Mouse (Mus musculus) gastrocnemius, adult 2 months (tissue): ENCODE results near the gene Tjp1. TPM values are rescaled to one million over a fixed set of nuclear protein-coding genes. Genes with fewer than 3 reads are reported as not detected.

Experiments
- DNase-seq: peaks from one replicate; pipeline ENCODE4 v3.0.0; 2022
- H3K27ac ChIP-seq: fragments of 200-600 bp; 2 replicates; pipeline ENCODE4 v1.8.1; 2022; ENCODE audit warnings: mild to moderate bottlenecking
- H3K4me3 ChIP-seq: fragments of 200-600 bp; 2 replicates; pipeline ENCODE4 v1.8.1; 2022; ENCODE audit warnings: mild to moderate bottlenecking, moderate library complexity
- CTCF ChIP-seq: fragments of 200-600 bp; IDR thresholded peaks from 2 replicates; pipeline ENCODE4 v1.8.1; 2022; ENCODE audit warnings: antibody characterized with exemption, mild to moderate bottlenecking, moderate library complexity
- intact Hi-C: fragments of 180-260 bp; cut with DNase I; formaldehyde crosslinking; loops from one replicate; pipeline ENCODE4 v1.15.1; 2025
- total RNA-seq, 2 experiments: library from RNA; stranded (reverse); gene quantifications; 2 replicates each; pipeline ENCODE4 v1.2.3; 2021

Gene Tjp1
- total RNA-seq, 2 experiments from 2014 or later, result 21.1 to 23.8 TPM

DNA sequence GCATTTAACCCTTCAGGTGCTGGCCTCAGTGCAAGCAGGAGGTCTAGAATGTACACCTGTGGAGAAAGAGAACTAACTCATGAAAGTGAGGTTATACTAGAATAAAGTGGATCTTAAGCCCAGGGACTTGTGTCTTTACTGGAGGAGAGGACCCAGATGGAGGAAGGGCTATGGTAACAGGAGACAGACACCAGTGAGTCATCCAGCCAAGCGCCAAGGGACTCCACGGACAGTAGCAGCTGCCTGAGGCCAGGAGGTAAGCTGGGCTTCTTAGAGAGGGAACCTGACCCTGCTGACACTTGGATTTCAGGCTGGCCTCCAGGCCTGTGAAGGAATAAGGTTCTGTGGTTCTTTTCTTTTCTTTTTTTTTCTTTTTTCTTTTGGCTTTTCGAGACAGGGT, 75.3 kb downstream of the Tjp1 start:
- peak; percentile 81 for DNase-seq
- intact Hi-C loops, result no loop called here
- Histone ChIP-seq H3K4me3 (no peak overlapping the region), H3K27ac (no peak overlapping the region)
- TF ChIP-seq CTCF, result no peak

DNA sequence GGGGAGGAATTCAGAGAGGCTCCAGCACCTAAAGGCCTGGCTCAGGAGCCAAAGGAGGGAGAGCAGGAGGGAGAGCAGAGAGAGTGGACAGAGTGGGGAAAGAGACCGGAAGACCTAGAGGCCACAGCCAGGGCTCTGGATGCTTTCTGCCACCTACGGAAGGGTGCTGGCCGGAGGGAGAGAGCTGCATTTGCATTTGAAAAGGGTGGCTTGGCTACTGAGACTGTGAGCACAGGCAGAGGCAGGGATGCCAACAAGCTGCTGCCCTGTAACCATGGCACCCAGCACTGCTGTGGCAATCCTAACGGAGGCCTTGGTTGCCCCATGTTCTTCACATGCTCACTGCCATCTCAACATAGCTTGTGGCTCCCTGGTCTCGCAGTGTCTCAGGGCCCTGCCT, 77.4 kb downstream of the Tjp1 start:
- H3K27ac ChIP-seq, result 0 out of 2 replicates have a peak overlapping the region, but pooled peaks have one; percentile 16
- no peak overlapping the region for H3K4me3 ChIP-seq
- intact Hi-C loops, result no loop called here
- no peak for DNase-seq
- TF ChIP-seq CTCF, result no peak

DNA sequence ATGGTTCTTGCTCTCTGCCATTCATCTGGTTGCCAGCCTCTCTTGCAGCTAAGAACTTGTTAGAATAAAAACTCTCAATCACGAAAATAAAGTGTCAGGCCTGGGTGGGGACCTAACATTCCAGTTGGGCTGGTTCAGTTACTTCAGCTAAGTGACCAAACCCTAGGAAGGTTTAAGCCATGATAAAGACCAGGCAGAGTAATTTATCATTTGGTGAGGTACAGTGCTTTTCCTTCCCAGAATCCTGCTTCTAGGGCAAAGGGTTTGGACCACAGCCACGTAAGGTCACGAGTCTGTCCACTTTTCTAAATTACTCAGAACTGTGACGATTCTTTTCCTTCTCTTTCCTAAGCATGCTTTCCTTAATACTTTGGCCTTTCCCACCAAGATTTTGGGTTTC, 86.1 kb downstream of the Tjp1 start:
- no peak for TF ChIP-seq CTCF

DNA sequence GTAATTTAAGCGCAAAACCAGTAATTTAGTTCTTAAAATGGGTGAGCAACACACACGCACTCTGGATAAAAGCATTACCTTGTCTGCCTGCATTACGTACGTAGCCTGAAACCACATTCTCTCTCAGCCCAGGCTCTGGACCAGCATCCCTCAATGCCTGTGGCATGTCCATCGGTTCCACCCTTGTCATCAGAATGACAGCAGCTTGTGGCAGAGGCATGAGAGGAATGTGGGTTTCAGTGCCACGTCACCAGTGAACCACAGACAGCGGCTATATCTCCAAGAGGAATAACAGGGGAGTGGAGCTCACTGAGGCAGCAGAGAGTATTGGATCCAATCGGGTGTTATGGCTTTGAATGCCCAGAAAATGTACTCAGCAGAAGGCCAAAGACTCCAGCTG, 88.1 kb downstream of the Tjp1 start:
- no peak for DNase-seq
- Histone ChIP-seq H3K27ac (no peak overlapping the region), H3K4me3 (no peak overlapping the region)
- no peak for TF ChIP-seq CTCF
- intact Hi-C loops, result no loop called here

More for the DNA sequence above, 86.1 kb downstream of the Tjp1 start:
- no peak overlapping the region for H3K4me3 ChIP-seq
- DNase-seq, result no peak
- intact Hi-C loops, result no loop called here
- no peak overlapping the region for H3K27ac ChIP-seq

DNA sequence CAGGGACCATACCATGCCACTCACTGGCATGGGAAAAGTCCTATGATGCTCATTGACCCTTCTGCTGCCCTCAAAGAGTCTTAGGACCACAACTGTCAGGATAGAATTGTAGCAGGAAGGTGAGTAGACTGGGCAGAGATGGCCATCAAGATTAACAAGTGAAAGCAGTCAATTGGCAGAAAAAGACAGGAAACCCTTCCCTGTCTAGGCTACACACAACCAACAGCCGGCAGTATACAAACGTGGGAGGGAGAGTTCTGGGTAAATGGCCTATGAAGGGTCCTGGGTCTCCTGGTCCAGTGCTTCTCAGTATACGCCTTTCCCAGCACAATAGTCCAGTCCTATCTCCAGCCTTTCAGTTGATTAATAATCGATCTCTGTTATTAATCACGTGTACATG, 89.4 kb downstream of the Tjp1 start:
- intact Hi-C loops, result no loop called here
- TF ChIP-seq CTCF, result no peak
- H3K4me3 ChIP-seq, result no peak overlapping the region
- no peak for DNase-seq
- H3K27ac ChIP-seq, result no peak overlapping the region

DNA sequence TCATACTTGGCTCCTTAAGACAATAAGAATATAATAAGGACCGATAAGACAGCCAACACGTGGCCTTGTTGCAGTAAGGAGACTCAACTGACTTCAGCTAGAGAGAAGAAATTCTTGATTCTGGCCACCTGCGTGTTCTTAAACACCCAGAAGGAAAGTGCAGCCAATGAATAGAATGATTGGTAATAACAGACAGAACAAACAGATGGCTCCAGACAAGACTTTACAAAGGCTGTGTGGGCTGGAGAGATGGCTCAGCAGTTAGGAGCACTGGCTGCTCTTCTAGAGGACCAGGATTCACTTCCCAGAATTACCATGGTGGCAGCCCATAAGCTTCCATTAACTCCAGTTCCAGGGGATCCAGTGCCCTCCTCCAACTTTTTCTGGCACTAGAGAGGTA, 90.7 kb downstream of the Tjp1 start:
- DNase-seq, result no peak
- intact Hi-C loops, result no loop called here
- Histone ChIP-seq H3K4me3 (no peak overlapping the region), H3K27ac (no peak overlapping the region)
- no peak for TF ChIP-seq CTCF

DNA sequence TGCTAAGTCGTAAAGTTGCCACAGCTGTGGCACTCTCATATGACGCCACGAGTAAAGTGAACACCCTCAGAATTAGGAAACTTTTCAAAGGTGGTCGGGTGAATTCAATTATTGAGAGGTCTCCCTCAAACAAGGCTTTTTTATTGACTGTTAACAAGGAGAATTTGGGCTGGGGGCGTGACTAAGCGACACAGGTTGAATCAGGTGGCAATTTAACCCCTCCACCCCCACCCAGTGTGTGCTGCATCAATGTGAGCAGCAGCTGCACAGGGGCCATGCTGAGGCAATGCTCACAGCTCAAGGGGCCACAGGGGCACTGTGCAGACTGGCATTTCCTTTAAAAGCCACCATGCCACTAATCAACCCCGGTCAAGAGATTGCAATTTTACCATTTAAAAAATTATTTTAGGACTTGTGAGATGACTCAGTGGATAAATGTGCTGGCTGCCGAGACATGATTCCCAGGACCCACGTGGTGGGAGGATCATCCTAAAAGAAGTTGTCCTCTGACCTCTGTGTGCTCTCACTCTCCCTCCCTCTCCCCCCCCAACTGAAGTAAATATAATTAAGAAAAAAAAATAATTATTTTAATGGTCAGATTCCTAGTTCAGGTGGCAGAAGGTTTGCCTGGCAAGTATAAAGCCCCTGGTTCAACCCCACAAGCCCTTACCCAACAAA, 96.4 kb downstream of the Tjp1 start:
- intact Hi-C loops, result no loop called here
- no peak for TF ChIP-seq CTCF
- Histone ChIP-seq H3K27ac (no peak overlapping the region), H3K4me3 (no peak overlapping the region)
- no peak for DNase-seq

DNA sequence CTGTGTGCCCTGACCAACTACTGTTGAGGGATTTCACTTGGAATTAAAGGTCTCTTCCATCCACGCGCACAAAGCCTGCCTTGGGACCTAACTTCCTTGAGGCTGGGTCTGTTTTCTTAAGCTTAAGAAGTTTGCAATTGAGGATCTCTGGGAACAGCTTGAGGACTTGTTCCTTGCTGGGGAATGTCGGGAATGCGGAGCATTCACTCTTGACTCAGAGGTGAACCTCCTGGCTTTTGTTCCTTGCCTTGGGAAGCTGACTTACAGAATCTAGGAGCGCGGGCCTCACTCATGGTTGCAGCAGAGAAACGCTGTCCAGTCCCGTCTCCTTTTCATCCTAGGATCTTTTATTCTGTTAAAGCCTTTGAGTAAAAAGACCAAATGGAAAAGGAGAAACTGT, 97.2 kb downstream of the Tjp1 start:
- TF ChIP-seq CTCF, result no peak
- DNase-seq, result no peak
- H3K27ac ChIP-seq, result peak overlapping the region; percentile 4; the same call in 1 of the 2 replicates
- intact Hi-C loops, result no loop called here
- no peak overlapping the region for H3K4me3 ChIP-seq

DNA sequence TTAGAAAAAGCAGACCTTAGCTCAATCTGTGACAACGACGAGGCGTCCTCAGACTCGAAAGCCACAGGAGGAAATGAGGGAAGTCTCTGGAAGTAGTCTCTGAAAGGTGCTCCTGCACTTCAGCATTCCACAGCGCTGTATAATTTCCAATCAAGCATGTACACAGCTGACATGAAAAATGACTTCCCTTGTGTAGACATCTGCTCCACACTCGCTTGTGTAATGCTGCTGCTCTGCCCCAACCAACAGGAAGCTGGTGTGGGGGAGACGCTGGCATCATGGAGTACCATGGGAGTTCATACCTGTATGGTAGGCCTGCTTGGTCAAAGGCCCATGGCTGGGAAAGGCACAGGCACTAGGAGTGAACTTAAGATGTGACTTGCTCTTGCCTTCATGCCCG, 103.1 kb downstream of the Tjp1 start:
- no peak for TF ChIP-seq CTCF
- Histone ChIP-seq H3K27ac (0 out of 2 replicates have a peak overlapping the region, but pooled peaks have one; percentile 16), H3K4me3 (no peak overlapping the region)
- intact Hi-C loops, result no loop called here
- DNase-seq, result no peak

DNA sequence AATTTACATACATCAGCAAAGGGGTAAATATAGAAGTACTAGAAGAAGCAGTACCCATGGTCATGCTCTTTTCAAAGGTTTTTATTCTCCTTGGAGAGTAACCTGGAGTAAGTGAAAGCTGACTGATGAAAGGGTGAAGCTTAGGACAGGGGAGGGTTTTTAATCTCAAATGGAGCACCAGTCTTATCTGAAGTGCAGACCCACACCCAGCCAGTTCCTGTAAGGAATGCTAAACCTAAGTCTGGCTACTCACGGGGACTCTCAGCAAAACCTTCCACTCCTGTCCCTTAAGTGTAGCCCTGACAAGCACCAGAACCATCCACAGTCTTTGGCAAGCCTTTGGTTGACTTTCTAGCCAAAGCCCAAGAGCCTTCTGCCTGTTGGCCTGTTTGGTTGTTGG, 105.1 kb downstream of the Tjp1 start:
- intact Hi-C loops, result no loop called here
- TF ChIP-seq CTCF, result no peak
- no peak for DNase-seq
- Histone ChIP-seq H3K4me3 (no peak overlapping the region), H3K27ac (no peak overlapping the region; the same call in 1 of the 2 replicates)

DNA sequence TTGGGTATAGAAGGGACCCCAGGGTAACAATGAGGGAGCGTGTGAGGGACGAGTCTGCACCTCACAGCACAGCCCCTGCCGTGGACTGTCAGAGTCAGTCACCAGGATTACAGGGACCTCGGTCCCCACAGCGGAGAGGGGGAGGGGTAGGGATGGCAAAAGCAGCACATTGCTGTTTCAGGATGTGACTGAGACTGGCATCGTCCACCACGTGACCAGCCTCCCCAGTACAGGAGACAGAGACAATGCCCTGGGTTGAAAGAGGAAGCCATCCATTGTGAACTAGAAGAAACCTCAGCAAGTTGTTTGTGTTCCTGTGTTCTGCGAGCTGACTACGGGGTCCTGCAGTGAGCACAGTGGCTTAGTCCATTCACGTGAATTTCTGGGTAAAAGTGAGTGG, 106.1 kb downstream of the Tjp1 start:
- intact Hi-C loops, result no loop called here
- Histone ChIP-seq H3K27ac (peak overlapping the region; percentile 24; the same call in 1 of the 2 replicates), H3K4me3 (no peak overlapping the region)
- peak; percentile 30 for DNase-seq
- TF ChIP-seq CTCF, result no peak

DNA sequence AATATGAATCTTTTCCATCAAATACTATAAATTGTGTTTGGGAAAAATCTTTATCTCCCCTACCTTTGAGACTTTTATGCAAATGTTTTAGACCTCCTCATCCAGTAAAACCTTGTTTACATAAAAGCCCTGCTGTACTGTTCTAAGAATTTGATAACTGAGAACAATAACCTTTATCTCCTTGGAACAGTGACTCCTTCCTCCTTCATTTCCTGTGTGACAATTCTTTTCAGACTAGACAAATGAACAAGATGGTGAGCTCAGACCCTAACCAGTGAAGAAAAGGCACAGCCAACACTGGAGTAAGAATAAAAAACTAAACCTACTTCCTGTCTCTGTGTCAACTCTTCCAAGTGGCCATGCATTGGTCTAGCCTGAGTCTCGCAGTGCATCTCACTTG, 107.7 kb downstream of the Tjp1 start:
- intact Hi-C loops, result no loop called here
- no peak for TF ChIP-seq CTCF
- no peak overlapping the region for H3K4me3 ChIP-seq
- H3K27ac ChIP-seq, result peak overlapping the region; percentile 9; the same call in 1 of the 2 replicates
- no peak for DNase-seq

DNA sequence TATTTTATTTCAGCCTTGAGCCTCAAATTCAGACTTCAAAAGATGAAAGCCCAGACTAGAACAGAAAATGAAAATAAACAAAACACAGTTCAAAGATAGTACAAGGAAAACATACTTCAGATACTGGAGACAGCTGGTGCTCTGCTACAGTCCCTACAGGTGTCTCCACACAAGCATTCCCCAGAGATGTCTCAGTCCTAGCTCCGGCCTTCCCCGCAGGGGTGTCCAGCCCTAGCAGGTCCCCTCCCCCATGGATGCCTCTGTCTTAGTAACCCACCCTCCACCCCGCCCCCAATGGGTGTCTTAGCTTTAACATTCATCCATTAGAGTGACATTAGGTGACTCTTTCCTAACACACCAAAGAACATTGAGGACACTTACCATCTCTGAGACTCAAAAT, 108.6 kb downstream of the Tjp1 start:
- Histone ChIP-seq H3K27ac (peak overlapping the region; percentile 84), H3K4me3 (no peak overlapping the region)
- intact Hi-C loops, result no loop called here
- no peak for DNase-seq
- no peak for TF ChIP-seq CTCF

DNA sequence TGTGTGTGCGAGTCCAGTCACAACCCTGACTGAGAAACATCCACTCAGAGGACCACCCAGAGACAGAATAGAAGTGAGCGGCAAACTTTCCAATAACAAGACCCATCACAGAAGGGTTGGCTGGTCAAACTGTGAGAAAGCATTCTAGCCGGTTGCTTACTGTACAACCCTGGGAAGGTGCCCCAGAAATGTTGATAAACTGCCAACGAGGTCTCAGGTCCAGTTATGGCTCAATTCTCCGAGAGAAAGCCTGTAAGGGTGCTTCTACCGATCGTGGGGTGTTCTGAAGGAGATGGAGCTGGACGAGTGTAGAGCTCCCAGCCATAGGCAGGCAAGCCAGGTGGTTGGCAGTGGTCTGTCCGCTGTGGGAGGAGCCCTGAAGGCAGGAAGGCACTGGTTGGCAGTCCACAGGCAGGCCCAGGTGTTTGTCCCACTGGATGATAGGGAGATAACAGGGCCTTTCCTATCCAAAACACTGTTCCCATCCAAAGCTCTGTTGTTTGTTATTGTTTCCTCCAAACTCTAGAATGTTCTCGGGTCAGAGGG, 109.1 kb downstream of the Tjp1 start:
- peak overlapping the region; percentile 84 for H3K27ac ChIP-seq
- no peak overlapping the region for H3K4me3 ChIP-seq
- intact Hi-C loops, result no loop called here
- no peak for DNase-seq
- no peak for TF ChIP-seq CTCF
